Mouse (Mus musculus): Measurements from ENCODE around the gene Umad1. TPM values are rescaled to one million over a fixed set of nuclear protein-coding genes. Genes with fewer than 3 reads are reported as not detected.

Gene Umad1
- polyA plus RNA-seq, 1 experiment from 2014 or later = 30.3 TPM

DNA sequence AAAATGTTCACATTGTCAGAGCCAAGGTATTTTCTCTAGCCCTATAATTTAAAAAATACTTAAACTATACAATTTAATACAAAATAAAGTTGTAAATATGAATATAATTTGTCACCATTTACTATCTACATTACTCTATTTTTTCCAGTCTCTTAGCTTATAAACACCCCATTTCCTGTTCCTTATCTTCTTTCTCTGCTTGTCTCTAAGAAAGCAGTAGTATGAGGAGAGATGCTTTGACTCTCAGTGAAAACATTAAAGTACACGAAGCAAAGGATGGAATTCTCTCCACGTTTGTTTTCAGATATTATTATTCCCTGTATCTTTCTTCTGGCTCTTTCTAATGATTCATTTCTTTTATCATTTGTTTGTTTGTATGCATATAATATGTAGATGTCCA is 99.1 kb downstream of the Umad1 start:
- H3K9ac ChIP-seq = no peak overlapping the region
- no peaks in the 10 kb centered on the region for H3K9me3 ChIP-seq (replicated peaks)
- 68% methylated on average over 2 of the region's 2 CpGs for WGBS
- no peaks in the 10 kb centered on the region for H3K36me3 ChIP-seq (ENCODE audit: poor library complexity, severe bottlenecking)
- H3K4me3 ChIP-seq = no peak overlapping the region
- no peak overlapping the region for H3K27ac ChIP-seq
- H3K27me3 ChIP-seq = 0 out of 2 replicates have a peak, but pooled peaks cover 3% of the 10 kb centered on the region
- no peak for ATAC-seq
- peaks cover 15% of the 10 kb centered on the region for H3K4me1 ChIP-seq
- H3K4me2 ChIP-seq = no peak overlapping the region

DNA sequence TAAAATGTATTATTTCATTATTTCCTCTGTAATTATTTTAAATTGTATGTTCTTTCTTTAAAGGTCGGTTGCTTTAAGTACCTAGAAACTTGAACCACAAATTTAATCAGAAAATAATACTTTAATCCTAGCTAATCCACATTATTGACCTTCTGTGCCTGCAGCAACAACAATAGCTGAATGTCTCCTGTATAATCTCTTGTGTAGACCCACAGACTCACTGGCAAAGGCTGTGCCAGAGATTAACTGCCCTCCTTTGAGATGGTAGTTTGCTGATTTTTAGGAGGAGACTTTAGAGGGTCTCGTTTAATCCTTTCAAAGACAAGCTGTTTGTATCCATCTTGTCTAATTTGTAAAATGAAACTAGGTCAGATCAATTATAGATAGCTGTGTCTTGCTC is 99.7 kb downstream of the Umad1 start:
- 0 out of 2 replicates have a peak, but pooled peaks cover 3% of the 10 kb centered on the region for H3K27me3 ChIP-seq
- H3K4me2 ChIP-seq = no peak overlapping the region
- H3K36me3 ChIP-seq (ENCODE audit: poor library complexity, severe bottlenecking) = no peaks in the 10 kb centered on the region
- H3K4me1 ChIP-seq = peaks cover 9% of the 10 kb centered on the region
- WGBS = 9% methylated on average over 2 of the region's 2 CpGs
- H3K27ac ChIP-seq = no peak overlapping the region
- no peak for ATAC-seq
- no peak overlapping the region for H3K4me3 ChIP-seq
- H3K9ac ChIP-seq = no peak overlapping the region
- H3K9me3 ChIP-seq (replicated peaks) = no peaks in the 10 kb centered on the region

DNA sequence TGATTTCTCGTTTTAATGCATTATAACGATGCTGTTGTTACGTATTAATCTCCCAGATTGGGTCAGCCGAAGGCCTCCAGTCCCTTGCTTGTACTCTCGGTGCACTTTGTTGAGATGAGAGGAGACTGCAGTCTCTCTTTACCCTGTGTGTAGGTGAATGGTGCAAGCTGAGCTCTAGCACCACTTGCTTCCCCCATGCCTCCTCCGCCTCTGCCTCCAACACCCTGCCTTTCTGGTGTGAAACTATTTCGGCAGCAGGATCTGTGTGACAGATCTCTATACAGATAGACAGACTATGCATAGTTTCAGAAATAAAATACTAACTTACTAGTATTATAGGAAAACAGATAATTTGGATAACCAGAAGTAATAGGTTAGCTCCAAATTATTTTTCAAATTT is 101.7 kb downstream of the Umad1 start:
- H3K4me1 ChIP-seq = 0 out of 2 replicates have a peak, but pooled peaks cover 9% of the 10 kb centered on the region
- 0 out of 2 replicates have a peak, but pooled peaks cover 3% of the 10 kb centered on the region for H3K27me3 ChIP-seq
- H3K4me2 ChIP-seq = no peak overlapping the region
- WGBS = 70% methylated on average over 7 of the region's 7 CpGs
- H3K4me3 ChIP-seq = no peak overlapping the region
- ATAC-seq = no peak
- no peaks in the 10 kb centered on the region for H3K36me3 ChIP-seq (ENCODE audit: poor library complexity, severe bottlenecking)
- H3K9me3 ChIP-seq (replicated peaks) = no peaks in the 10 kb centered on the region
- no peak overlapping the region for H3K9ac ChIP-seq
- H3K27ac ChIP-seq = no peak overlapping the region

DNA sequence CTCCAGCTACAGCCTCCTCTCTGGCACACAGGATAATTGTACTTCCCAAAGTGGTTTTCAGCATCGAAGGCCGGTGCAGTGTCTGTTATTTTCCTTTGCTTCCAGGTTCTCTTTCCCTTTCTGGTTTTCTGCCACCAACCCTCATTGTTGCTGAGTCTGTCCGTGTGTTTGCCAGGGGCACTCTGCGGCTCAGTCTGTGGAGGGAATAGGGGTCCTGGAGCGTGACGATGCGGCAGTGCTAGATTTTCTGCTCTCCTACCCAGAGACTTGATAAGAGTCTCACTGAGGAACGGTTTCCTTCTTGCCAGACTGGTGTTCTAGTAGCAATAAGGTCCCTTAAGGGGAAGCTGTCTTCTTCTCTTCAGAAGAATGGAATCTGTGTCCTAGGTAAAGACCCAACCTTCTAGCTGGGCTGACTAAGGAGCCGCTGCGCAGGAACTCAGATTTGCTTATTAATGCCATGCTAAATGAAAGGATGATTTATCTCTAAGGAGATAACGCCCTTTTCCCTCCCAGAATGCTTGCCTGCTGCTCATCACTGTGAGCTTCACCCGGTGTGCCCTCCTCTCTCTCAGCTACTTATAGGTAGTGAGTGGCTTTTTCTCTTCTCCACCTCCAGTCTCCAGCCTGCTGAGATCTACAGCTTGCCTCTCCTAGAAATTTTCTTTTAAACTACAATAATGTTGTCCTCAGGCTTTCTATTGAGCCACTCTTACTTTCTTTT is 105.1 kb downstream of the Umad1 start:
- 68% methylated on average over 12 of the region's 12 CpGs for WGBS
- Histone ChIP-seq H3K4me1 (peaks cover 13% of the 10 kb centered on the region), H3K27ac (no peak overlapping the region), H3K36me3 (ENCODE audit: poor library complexity, severe bottlenecking) (no peaks in the 10 kb centered on the region), H3K27me3 (0 out of 2 replicates have a peak, but pooled peaks cover 3% of the 10 kb centered on the region), H3K4me2 (no peak overlapping the region), H3K4me3 (no peak overlapping the region), H3K9me3 (replicated peaks) (no peaks in the 10 kb centered on the region), H3K9ac (no peak overlapping the region)
- no peak for ATAC-seq

DNA sequence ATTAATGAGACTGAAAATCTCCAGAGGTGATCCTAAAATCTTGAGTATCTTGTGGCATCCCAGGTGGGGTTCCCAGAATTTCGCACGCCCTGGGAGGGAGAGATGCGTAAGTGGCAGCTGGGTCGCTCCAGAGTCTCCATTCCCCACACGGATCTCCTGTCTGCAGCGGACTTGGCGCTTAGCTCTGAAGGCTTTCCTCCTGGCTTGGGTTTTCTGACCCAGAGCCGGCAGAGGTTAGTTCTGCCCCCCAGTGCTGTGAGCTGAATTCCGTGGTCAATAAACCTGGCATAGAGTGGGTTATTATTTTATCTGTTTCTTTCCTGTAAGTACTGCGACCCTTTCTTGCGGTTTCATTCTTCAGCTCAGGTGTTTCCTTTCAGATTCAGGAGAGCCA is 105.7 kb downstream of the Umad1 start:
- Histone ChIP-seq H3K4me1 (peaks cover 13% of the 10 kb centered on the region), H3K36me3 (ENCODE audit: poor library complexity, severe bottlenecking) (no peaks in the 10 kb centered on the region), H3K4me2 (no peak overlapping the region), H3K9ac (no peak overlapping the region), H3K27me3 (0 out of 2 replicates have a peak, but pooled peaks cover 3% of the 10 kb centered on the region), H3K4me3 (no peak overlapping the region), H3K27ac (no peak overlapping the region), H3K9me3 (replicated peaks) (no peaks in the 10 kb centered on the region)
- WGBS = 94% methylated on average over 11 of the region's 11 CpGs
- ATAC-seq = no peak

DNA sequence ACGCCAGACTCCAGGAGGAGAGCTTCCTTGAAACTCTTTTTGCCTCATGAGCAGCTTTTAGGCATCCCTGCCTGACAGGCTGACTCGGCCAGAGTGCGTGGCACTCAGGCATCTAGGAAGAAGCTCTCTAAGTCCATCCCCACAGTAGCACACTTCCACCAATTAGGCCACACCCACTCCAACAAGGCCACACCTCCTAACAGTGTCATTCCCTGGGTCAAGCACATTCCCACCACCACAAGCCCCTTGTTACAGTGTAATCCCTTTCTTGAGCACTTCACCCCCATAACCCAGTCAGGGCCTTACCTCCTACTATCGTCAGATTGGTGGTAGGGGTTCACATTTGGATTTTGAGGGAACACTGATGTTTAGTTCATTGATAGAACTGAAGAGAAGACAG is 108.6 kb downstream of the Umad1 start:
- peak; percentile 36; the same call in 1 of the 2 replicates for ATAC-seq
- no peak overlapping the region for H3K9ac ChIP-seq
- no peak overlapping the region for H3K4me3 ChIP-seq
- H3K4me2 ChIP-seq = no peak overlapping the region
- no peaks in the 10 kb centered on the region for H3K27me3 ChIP-seq
- H3K4me1 ChIP-seq = peaks cover 13% of the 10 kb centered on the region
- no peaks in the 10 kb centered on the region for H3K36me3 ChIP-seq (ENCODE audit: poor library complexity, severe bottlenecking)
- WGBS = 94% methylated on average over 4 of the region's 4 CpGs
- no peaks in the 10 kb centered on the region for H3K9me3 ChIP-seq (replicated peaks)
- H3K27ac ChIP-seq = no peak overlapping the region

DNA sequence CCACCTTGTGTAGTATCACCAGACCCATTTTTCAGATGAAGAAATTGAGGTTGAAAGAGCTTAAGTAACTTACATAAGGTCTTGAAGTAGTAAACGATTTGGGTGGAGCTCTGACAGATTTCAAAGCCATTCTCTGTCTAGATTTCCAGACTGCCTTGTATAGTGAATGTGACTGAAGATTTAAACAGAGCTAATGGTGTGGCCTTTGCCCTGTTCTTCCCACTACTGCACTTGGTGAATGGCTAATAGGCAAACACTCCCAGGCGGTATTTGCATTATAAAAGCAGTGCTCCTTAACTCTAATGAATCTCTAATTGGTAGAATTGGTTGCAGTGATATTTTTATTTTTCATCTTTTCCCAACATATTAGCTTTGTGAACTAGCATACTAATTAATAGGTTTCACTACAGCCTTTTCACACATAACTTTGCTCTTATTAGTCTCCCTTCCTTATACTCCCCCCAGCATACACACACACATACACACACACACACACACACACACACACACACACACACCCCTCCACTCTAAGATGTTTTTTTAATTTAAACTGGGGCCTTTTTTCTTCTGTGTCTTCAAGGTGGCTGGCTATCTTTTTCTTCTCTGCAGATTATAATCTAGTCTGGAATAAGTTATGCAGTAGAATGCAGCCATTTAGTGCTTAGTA is 109.2 kb downstream of the Umad1 start:
- Histone ChIP-seq H3K36me3 (ENCODE audit: poor library complexity, severe bottlenecking) (no peaks in the 10 kb centered on the region), H3K9me3 (replicated peaks) (no peaks in the 10 kb centered on the region), H3K27ac (no peak overlapping the region), H3K9ac (no peak overlapping the region), H3K4me3 (no peak overlapping the region), H3K4me2 (no peak overlapping the region), H3K27me3 (no peaks in the 10 kb centered on the region), H3K4me1 (peaks cover 17% of the 10 kb centered on the region)
- WGBS = 31% methylated on average over 2 of the region's 2 CpGs
- ATAC-seq = peak; percentile 87

DNA sequence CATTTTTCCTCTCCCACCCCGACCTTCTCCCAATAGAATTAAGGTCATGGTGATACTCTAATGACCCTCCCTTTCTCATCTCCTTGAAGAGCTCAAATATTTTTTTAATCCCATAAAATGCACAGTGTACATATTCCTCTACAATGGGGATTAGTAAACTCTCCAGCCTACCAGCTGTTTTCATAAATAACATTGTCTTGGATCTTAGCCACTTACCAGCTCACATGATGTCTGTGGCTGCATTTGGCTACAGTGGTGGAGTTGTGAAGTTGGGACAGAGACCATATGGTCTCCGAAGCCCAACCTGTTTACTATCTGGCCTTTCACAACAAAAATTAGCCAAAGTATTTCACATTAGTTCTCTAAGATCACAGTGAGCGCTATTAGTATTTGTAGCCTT is 111.5 kb downstream of the Umad1 start:
- Histone ChIP-seq H3K9ac (no peak overlapping the region), H3K4me1 (peaks cover 16% of the 10 kb centered on the region), H3K36me3 (ENCODE audit: poor library complexity, severe bottlenecking) (no peaks in the 10 kb centered on the region), H3K4me2 (no peak overlapping the region), H3K27ac (no peak overlapping the region), H3K4me3 (no peak overlapping the region), H3K9me3 (replicated peaks) (no peaks in the 10 kb centered on the region), H3K27me3 (no peaks in the 10 kb centered on the region)
- ATAC-seq = no peak
- WGBS = 85% methylated on average over 3 of the region's 3 CpGs

DNA sequence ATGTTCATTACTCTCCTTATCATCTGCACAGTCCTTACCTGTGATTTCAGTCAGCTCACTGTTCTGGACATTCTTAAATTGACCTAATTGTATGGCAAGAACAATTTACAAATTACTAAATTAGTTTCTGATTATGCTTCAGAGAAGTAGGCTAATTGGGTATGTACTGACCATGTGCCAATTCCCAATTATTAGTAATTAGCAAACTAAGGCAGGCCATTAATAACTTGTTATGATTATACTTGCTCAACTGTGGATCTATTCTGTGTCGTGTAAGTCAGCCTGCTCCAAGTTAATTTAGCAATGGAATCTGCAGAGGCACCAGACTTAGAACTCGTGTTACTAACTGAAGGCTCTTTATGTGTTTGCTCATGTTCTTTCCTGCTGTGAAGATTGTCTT is 114.0 kb downstream of the Umad1 start:
- Histone ChIP-seq H3K4me3 (no peak overlapping the region), H3K27ac (no peak overlapping the region), H3K27me3 (no peaks in the 10 kb centered on the region), H3K9me3 (replicated peaks) (no peaks in the 10 kb centered on the region), H3K36me3 (ENCODE audit: poor library complexity, severe bottlenecking) (peaks cover 7% of the 10 kb centered on the region), H3K9ac (no peak overlapping the region), H3K4me1 (peaks cover 15% of the 10 kb centered on the region), H3K4me2 (no peak overlapping the region)
- ATAC-seq = 0 out of 2 replicates have a peak, but pooled peaks have one; percentile 28
- WGBS = 19% methylated on average over 2 of the region's 2 CpGs

DNA sequence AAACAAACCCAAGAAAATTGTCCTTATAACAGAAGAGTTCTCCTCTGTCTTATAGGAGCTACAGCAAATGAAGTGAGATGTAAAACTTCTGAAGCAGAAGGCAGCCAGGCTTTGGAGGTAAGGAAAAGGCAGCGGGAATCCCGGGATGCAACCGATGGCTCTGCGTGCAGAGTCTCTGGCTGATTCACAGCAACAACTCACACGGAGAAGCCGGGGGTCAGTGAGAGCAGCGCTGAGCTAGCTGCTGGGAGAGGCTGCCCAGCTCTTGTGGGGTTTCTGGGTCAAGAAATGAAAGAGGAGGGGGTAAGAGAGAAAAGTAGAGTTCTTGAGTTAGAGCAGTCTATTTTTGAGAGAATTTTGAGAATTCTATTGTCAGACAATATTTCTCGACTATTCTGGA is 114.8 kb downstream of the Umad1 start:
- Histone ChIP-seq H3K4me2 (no peak overlapping the region), H3K27me3 (no peaks in the 10 kb centered on the region), H3K36me3 (ENCODE audit: poor library complexity, severe bottlenecking) (peaks cover 12% of the 10 kb centered on the region), H3K9me3 (replicated peaks) (no peaks in the 10 kb centered on the region), H3K4me1 (peaks cover 8% of the 10 kb centered on the region), H3K27ac (no peak overlapping the region), H3K4me3 (no peak overlapping the region), H3K9ac (no peak overlapping the region)
- WGBS = 41% methylated on average over 8 of the region's 8 CpGs
- ATAC-seq = peak; percentile 44; the same call in 1 of the 2 replicates

DNA sequence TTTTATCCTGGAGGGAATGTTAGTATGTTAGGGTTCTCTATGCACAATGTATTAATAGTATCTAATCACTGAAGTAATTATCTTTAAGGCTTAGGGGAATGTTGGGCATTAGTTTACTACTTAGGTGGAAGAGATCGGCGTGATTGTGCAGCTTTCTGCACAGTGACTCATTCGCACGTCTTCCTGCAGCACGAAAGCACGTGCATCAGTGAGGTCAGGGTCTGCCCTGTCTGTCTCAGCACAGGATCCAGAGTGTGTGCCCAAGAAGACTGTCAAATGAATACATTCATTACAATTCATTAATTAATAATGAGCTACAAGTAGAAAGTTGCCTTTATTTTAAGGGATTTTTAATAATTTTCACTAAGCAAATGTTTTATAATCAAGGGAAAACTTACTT is 115.2 kb downstream of the Umad1 start:
- Histone ChIP-seq H3K27ac (no peak overlapping the region), H3K36me3 (ENCODE audit: poor library complexity, severe bottlenecking) (peaks cover 12% of the 10 kb centered on the region), H3K4me1 (peaks cover 8% of the 10 kb centered on the region), H3K9me3 (replicated peaks) (no peaks in the 10 kb centered on the region), H3K9ac (no peak overlapping the region), H3K27me3 (no peaks in the 10 kb centered on the region), H3K4me2 (no peak overlapping the region), H3K4me3 (no peak overlapping the region)
- peak; percentile 57; the same call in 1 of the 2 replicates for ATAC-seq
- WGBS = 51% methylated on average over 6 of the region's 6 CpGs

DNA sequence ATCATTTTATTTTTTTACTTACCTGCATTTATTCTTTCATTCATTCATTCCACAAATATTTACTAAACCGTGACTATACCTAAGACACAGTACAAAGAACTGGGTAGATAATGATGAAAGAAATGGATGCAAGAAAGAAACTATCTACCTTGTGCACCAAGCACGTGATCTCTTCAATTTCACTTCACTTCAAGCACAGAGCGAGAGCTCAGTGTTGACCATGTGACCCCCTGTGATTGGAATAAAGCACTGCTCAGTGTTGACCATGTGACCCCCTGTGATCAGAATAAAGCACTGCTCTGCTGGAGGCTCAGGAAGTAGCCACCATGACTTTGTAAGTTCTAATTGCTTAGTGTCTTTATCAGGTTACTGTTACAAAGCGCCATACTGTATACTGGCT is 115.6 kb downstream of the Umad1 start:
- no peak overlapping the region for H3K9ac ChIP-seq
- H3K9me3 ChIP-seq (replicated peaks) = no peaks in the 10 kb centered on the region
- peak; percentile 46; the same call in 1 of the 2 replicates for ATAC-seq
- H3K27ac ChIP-seq = no peak overlapping the region
- H3K4me3 ChIP-seq = no peak overlapping the region
- H3K4me2 ChIP-seq = no peak overlapping the region
- H3K36me3 ChIP-seq (ENCODE audit: poor library complexity, severe bottlenecking) = peaks cover 12% of the 10 kb centered on the region
- WGBS = 75% methylated on average over 4 of the region's 4 CpGs
- H3K4me1 ChIP-seq = peaks cover 8% of the 10 kb centered on the region
- H3K27me3 ChIP-seq = no peaks in the 10 kb centered on the region

Measured in forebrain, embryonic 13.5 days (tissue).